Mouse (Mus musculus) T-helper 17 cell (primary cell): ENCODE data around the gene Gm49601.

Experiments
- in situ Hi-C, 2 experiments: fragments of 300-600 bp; cut with MboI, MseI; formaldehyde crosslinking; loops; 1 replicate in 1 of 2; 2 replicates in 1 of 2; pipeline ENCODE4 v1.15.1; 2025; ENCODE audit warnings: high pct_unique_total_duplicates in 2 of 2

Gene Gm49601

DNA sequence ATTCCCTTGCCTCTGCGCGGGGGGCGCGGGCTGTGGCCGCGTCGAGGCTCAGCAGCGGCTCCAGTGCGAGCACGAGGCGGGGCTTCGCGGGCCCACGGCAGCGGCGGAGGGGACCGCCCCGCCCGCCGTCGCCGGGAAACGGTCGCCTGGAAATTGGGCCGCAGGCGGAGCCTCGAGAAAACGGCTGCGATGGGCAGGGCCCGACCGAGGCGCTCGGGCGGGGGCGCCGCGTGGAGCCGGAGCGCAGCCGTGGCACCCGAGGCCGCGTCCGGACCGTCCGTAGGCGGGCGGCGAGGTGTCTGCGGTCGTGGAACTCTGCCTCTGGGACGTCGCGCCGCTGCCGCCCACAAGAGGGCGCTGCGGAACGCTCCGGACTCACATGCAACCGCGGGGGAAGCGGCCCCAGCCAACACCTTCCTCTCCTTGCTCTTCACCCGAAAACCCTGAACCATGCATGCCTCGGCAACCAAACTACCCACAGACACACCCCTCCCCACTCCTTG lies at the start of gene Gm49601:
TSS of gene Gm49601 (minus strand) at position 52 of the 503 bp plus-strand sequence.
- in situ Hi-C loops, result no loop called here

DNA sequence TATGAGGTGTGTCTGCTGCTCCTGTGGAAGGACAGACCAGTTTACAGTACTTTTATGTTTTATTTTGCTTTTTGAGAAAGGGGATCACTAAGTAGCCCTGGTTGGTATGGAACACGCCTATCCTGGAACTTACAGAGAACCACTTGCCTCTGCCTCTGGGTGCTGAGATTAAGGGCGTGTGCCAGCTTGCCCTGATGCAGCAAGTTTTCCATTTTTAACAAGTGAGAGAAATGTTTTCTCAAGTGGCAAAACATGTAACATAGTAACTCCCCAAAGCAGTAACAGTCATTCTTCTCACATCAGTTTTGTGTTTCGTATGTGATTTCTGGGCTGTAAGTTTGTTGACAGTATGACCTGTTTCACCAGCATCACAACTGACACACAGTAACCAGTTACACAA lies 46.8 kb upstream of the Gm49601 start:
- in situ Hi-C loops, result no loop called here

DNA sequence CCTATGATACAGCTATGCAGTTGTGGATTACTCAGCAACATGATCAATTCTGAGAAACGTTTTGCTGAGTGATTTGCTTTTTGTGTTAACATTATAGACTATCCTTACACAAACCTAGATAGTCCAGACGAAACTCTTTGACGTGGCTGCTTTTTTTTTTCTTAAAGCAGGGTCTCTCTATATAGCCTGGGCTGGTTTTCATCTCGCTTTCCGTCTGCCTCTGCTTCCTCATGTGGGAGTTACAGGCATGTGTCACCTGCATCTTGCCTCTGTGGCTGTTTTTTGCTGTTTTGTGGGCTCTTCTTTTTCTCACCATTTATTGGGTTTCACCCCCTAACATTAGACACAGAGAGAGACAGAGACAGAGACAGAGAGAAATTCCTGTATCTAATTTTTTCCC lies 45.8 kb upstream of the Gm49601 start:
- in situ Hi-C loops, result no loop called here

DNA sequence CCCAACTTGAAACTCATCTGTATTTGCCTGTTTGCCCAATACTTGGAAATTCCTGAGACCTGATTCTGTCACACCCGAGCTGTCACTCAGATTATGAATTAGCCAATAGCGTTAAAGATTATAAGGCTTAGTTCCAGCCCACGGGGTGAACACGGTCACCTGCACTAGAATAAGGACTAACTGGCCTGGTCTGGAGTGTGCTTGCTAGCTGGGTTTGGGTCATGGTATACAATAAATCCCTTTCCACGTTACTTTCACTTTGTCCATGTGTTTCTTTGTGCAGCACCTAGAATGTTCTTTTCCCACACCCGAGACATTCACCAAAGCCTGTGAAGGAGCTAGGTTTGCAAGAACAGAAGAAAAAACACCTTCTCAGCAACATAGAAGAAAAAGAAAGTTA lies 43.7 kb upstream of the Gm49601 start:
- in situ Hi-C loops, result no loop called here

DNA sequence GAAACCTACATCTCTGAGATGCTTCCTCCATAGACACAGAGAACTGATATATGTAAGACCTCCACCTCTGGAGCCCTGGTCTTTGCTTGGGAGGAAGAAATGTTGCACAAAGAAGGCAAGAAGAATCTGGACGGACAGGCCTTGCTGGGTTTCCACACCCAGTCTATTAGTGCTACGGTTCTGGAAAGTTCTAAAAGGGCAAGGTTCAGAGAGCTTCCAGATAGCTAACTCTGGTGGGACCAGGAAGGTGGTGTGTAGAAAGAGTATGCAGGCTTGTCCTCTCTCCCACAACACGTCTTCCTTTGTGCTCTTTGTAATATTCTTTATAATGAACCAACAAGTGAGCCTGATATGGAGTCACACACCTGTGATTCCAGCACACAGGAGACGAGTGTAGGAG lies 32.4 kb upstream of the Gm49601 start:
- in situ Hi-C loops, result no loop called here

DNA sequence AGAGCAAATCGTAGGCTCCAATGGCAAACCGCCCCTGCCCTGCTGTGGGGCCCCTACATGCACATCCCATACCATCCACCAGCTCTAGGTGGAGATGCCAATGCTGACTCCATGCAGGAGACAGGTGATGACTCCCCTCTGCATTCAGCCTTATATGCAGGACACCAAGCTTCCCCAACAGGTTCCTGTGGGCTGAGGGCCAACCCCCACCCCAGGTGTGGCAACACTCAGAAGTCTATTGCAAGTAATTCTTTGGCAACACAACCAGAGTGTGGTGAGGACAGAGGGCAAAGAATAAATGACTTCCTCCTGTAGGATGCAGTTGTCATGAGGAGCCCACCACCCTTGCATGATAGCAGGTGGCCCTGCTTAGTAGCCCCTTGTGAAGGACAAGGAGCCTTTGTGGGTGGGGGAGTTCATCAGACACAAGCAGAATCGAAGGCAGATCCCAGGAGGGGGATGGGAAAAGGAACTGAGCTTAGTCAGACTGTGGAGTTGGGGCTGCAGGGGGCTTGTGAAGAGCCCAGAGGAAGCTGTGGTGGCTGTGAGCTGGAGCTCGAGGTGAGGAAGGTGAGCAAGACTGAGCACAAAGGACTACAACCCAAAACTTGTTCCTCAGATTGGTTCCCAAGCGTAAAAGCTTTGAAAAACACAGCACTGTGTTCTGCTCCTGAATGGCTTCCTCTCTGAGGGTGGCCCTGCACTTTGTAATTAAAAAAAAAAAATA lies 29.3 kb upstream of the Gm49601 start:
- in situ Hi-C loops, result no loop called here

DNA sequence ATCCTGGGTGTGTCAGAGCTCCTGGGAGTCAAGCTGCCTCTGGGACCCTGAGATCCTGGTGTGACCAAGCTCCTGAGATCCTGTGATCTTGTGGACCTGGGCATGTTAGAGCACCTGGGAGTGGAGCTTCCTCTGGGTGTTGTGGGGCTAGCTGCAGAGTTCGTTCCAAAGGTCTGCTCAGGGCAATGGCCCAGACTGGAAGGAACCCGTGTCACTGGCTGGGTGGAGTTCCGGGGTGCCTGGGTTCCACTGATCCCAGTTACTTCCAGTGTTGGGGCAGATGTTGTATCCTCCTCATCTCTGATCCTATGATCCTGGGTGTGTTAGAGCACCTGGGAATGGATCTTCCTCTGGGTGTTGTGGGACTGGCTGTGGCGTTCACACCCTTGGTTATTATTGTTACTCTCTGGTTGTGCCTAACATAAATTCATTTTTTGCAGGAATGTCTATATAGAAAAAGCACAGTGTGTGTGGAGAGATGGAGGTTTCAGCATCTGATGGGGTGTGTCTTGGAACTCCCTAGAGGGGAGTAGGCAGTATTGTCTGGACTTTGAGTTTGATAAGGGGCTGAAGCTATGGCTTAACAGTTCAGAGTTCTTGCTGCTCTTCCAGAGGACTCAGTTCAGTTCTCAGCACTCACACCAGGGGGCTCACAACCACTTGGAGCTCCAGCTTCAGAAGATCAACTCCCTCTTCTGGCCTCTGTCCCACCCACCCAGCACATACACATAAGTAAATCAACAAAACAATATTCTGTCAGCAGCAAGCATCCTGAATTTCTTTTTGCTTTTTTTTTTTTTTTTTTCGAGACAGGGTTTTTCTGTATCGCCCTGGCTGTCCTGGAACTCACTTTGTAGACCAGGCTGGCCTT lies 27.3 kb upstream of the Gm49601 start:
- in situ Hi-C loops, result no loop called here

DNA sequence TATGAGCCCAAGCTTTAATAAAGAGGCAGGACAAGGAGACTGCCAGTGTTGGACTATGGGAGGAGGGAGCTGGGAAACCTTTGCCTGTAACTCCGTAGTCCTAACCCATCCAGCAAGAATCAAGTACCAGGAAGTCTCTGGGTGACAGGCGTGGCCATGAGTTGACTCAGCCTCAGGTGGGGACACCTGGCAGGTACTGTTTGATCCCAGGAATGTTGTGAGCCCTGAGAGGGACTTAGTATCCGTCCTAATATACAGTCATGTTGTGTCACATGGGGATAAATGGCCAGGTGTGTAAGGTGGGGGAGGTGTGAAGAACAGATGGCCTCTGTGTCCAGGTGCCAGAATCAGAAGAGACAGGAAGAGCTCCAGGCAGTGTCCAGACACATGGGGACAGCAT lies 22.9 kb upstream of the Gm49601 start:
- in situ Hi-C loops, result no loop called here

DNA sequence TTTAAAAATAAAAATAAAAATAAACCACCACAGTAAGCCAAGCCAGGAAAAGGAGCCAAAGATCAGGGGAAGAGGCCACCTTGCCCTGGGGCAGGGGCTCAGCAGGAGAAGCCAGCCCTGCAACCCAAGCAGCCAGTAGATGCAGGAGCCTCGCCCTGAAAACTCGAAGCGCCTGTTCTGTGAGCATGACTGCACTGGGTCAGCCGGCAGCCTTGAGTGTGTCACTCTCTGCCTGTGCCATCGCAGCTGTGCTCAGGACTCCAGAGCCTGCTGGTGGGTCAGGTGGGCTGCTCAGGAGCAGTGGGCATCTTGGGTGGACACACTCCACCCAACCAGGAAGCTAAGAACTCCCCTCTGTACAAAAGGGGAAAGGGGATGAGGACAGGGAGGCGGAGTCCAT lies 19.1 kb upstream of the Gm49601 start:
- in situ Hi-C loops, result no loop called here

DNA sequence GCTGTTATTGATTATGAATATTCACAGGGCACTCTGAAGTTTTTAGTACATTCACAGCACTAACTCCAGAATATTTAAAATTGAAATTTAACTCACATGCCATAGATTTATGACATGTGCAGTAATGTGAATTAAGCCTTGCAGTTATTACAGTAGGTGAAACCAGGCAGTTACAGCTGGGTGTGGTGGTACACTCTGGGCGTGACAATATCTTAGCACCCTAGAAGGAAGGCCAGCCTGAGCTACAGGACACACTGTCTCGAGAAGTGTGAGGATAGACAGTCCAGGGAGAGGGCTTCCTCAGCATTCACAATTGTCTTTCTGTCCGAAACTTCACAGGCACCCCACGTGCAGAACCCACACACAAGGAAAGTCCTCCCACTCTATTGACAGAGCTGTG lies 18.3 kb upstream of the Gm49601 start:
- in situ Hi-C loops, result no loop called here

DNA sequence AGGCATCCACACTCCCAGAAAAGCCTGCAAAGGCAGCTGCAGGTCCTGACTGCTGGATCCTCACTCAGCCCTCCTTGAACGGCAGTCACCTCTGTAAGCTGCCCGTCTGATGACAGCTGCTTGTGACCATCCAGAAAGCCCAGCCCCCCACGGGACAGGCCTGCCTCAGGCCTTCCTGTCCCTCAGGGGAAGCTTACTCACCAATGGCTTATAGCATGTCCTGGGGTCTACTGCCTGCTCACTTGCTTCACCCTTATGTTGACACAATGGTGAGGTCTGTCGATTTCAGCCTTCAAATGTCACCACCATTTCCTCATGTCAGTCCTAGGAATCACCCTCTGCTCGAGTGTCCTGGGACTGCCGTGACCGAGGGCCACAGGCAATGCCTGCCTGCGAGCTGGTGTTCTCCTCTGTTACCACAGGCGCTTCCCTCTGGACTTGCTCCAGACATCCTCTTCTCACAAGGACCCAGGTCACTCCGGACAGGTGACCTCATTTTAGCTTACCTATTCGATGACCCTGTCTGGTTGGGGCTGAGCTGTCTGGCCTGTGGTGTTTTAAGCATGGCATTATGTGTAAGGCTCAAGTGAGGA lies 17.3 kb upstream of the Gm49601 start:
- in situ Hi-C loops, result no loop called here

DNA sequence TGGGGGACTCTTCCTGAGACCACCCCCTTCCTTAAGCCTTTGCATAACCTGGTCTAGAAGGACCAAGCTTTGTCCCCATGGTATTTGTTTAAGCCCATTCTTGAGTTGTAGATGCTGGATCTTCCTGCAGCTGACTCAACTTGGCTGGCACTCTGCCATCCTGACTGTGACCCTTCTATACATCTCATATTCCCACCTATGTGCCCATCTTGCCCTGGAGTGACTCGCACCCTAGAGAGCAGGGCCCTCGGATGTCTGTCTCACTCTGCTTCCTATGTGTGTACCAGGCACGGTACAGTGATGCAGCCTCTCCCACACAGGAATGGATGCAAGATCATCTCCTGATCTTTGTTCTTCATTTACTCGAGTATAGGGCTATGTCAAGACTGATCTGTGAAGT lies 16.7 kb upstream of the Gm49601 start:
- in situ Hi-C loops, result no loop called here

DNA sequence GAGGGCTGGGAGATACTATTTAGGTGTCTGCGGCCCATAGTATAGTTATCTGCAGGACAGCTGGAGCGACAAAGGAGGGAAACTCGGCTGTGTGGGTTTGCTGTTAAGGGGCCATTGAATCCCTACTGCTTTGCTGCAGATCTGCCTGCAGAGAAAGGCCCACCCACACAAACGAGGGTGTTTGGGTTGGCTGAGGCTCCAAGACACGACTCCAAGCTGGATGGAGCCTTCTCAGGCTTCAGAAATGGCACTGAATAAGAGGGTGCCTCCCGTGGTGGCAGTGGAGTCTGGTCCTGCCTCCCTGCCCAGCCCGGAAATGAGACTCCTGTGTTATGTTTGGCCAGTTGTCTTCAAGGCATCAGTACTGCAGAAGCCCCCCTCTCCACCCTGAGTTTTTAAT lies 16.1 kb upstream of the Gm49601 start:
- in situ Hi-C loops, result no loop called here

DNA sequence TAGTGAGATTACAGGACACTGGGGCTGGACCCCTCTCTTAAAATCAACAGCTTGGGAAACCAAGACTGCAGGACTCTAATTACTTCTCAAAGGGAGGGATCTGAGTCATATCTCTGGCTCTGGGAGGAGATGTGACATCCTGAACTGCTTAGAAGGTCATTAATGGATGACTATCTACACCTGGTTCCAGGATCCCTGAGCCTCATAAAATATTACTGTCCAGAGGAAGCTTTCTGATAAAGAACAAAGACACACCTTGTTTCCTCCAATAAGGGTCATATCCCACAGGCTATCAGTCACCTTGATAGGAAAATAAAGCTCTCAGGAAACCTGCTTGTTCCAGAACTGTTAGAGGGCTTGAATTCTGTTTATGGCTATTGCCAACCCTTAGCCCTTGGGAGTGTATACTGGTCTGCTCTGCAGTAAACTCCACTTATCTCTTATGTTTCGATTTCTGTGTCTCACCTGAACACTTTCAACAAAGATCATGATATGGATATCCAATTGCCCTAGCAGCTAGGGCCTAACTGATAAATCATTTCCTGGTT lies 13.2 kb upstream of the Gm49601 start:
- in situ Hi-C loops, result no loop called here

DNA sequence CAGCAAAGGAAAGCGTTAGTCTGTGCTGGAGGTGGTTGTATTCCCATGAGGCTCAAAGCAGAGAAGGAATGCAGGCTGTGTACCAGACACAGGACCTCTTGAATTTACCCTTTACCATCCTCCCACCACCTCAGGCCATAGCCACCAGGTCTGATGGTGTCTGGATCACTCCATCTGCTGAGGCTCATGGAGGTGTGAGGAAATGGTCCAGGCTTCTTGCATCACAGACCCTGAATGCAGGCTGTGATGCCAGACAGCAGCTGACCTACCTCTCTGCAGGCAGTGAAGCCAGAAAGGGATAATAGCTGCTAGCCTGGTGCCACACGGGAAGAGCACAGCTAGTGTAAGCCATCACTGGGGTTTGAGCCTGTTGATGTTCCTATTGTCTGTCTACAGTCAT lies 12.2 kb upstream of the Gm49601 start:
- in situ Hi-C loops, result no loop called here

DNA sequence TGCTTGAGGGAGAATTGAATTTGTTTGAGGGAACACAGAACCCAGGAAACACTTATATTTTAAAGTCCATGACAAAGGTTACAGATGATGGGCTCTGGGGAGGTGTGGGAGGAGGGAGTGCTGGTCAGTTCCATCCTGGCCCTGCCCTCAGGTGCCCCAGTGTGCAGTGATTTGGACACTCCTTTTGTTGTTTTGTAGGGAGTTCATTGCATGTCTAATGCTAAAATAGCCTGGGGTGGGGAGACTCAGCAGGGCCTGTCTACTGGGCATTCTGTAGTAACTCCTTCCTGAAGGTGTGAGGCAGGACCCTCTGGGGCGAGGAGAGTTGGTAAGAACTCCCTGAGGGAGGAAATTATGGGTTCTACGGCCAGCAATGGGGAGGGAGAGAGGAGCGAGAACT lies 10.6 kb upstream of the Gm49601 start:
- in situ Hi-C loops, result no loop called here

DNA sequence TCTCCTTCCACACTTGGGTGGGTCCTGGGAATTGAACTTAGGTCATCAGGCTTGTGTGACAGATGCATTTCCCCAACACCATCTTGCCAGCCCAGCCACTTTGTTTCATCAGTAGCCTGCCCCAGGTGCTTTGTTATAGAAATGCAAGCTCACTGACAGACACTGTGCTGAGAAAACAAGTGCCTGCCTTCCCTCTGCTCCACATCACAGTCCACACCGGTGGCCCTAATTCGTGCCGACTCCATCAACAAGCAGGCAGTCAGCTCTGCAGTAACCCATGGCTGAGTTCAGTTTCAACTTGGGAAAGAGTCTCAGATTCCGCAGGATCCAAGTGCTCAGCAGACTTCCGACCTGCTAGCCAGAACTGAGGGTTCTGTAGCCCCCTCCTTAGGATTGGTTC lies 10.2 kb upstream of the Gm49601 start:
- in situ Hi-C loops, result no loop called here

DNA sequence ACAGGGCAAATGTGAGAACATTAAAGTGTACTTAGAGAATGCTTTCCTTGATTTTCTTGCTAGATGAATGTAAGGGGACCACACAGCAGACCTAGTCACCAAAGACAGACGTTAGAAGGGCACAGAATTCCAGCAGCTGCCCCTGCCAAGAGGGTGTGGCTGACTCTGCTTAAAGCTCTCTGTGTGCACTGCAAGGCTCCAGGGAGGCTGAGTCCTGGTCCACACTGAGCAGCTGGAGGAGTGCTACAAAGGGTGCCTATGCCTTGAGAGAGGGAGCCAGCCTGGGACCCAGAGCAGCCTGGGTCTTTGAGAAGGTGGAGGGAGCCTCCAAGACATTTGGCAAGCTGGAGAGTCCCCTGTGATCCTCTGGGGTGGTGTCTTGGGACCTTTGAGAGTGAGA lies 7.1 kb upstream of the Gm49601 start:
- in situ Hi-C loops, result loop anchor here in 1 of 2 experiments (5.0 kb wide), 1 partner anchor 44 kb away; no protein-coding TSS in a partner anchor

DNA sequence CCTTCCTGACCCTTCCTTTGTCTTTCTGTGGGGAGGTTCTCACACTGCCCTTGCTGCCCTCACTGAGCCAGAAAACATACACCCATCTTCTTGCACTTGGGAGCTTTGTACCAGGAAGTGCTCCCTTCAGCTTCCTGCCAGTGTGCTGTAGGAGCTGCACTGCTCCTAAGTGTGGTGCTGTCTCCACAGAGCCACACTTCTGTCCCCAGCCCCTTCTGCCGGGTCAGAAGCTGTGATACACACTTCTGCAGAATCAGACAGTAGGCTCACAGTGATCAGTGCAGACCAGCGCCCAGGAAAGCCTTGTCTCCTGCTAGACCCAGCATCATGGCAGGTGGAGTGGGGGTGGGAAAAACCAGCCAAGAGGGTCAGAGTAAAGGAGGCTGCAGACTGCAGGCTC lies 6.6 kb upstream of the Gm49601 start:
- in situ Hi-C loops, result loop anchor here in 1 of 2 experiments (5.0 kb wide), 1 partner anchor 44 kb away; no protein-coding TSS in a partner anchor

DNA sequence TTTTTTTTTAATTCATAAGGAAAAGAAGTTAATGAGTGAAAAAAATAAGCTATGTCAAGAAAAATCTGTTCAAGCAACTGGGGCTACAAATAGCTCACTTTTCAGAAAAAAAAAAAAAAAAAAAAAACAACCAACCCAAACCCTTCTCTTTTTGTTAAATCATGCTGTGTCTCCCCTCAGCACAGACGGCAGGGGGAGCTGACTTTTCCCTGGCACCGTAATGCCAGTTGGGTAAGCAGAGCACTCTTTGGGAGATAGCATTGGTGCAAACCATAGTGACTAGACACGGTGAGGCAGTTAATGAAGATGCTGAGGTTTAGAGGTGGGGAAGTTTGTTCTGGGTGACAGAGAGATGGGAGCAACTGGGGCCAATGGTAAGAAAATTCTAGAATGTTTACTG lies 5.8 kb upstream of the Gm49601 start:
- in situ Hi-C loops, result loop anchor here in 1 of 2 experiments (5.0 kb wide), 1 partner anchor 45 kb away; no protein-coding TSS in a partner anchor

DNA sequence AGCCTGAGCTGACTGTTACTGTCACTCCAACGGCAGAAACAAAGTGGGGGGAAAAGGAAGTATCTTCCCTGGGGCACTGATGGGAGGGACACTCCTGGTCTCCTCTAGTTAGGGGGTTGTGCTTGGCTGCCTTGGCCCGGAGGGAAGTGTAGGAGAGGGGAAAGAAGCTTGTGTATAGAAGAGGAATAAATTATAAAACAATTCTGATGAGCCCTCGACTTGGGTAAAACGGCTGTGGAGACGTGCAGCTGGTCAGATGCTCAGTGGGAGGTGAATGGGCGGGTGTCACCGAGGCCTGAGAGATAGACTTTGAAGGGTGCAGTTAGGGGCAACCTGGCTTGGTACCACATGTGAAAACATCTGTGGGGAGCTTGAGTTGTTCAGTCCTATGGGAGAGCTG lies 4.9 kb upstream of the Gm49601 start:
- in situ Hi-C loops, result loop anchor here in 1 of 2 experiments (5.0 kb wide), 1 partner anchor 46 kb away; no protein-coding TSS in a partner anchor

DNA sequence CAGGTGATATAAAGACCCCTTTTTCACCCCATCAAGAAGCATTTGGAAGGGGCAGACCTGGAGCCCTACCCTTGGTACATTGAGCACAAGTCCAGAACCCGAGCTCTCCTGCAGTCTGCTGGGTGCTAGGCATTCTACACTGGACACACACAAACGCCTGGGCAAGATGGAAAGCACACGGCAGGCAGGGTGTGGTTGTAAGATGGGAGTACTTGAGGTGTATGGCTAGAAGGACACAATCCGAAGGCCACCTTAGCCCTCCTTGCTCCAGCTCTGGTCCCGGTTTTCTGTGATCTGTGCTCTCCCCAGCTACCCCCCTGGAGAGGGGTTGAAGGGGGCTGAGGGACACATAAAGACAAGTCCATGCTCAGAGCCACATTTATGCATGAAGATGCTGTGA lies 4.1 kb upstream of the Gm49601 start:
- in situ Hi-C loops, result loop anchor here in 1 of 2 experiments (5.0 kb wide), 1 partner anchor 47 kb away; no protein-coding TSS in a partner anchor
